Mouse (Mus musculus) cerebellum, adult 2 months (tissue): ENCODE results near the gene Pramef20. TPM values are rescaled to one million over a fixed set of nuclear protein-coding genes. Genes with fewer than 3 reads are reported as not detected.
"Not testable (repeated sequence)": the region's sequence is repeated elsewhere in the genome, so short reads cannot be mapped to it uniquely, and the experiment has no call there.

Experiments used
- DNase-seq, 2 experiments: peaks; one replicate each; pipeline ENCODE4 v3.0.0; 2021
- H3K27ac ChIP-seq: fragments of 200-500 bp; 2 replicates; pipeline ENCODE4 v1.5.1; 2012; ENCODE audit warnings: low read length, control low read depth, inconsistent platforms; ENCODE audit not compliant: insufficient read depth
- H3K27me3 ChIP-seq: fragments of 200-500 bp; 2 replicates; pipeline ENCODE4 v1.6.1; 2012; ENCODE audit warnings: inconsistent platforms, mild to moderate bottlenecking, low read length, moderate library complexity; ENCODE audit not compliant: control insufficient read depth, insufficient read depth
- H3K4me1 ChIP-seq: fragments of 200-500 bp; 2 replicates; pipeline ENCODE4 v1.6.1; 2011; ENCODE audit warnings: low read length; ENCODE audit not compliant: control insufficient read depth, insufficient read depth
- H3K4me3 ChIP-seq: fragments of 200-500 bp; replicated peaks from 2 replicates; pipeline ENCODE3; 2011; ENCODE audit warnings: mild to moderate bottlenecking, low read depth, low read length, control low read depth; ENCODE audit not compliant: insufficient read depth
- CTCF ChIP-seq: fragments of 200-500 bp; IDR thresholded peaks from 2 replicates; pipeline ENCODE4 v1.5.1; 2011; ENCODE audit warnings: low read depth, mild to moderate bottlenecking, control low read depth, low read length, moderate library complexity, borderline replicate concordance; ENCODE audit not compliant: insufficient read depth
- POLR2A ChIP-seq: fragments of 200-500 bp; IDR thresholded peaks from 2 replicates; pipeline ENCODE4 v1.6.1; 2011; ENCODE audit warnings: low read length, control low read depth, borderline replicate concordance; ENCODE audit not compliant: insufficient read depth
- WGBS: fragments of 180-500 bp; shearing (Covaris S2); methylation state at CpG from one replicate; pipeline ENCODE4 v1.1.7; 2018; 5-methylcytosine and 5-hydroxymethylcytosine counted together
- polyA plus RNA-seq: library from polyadenylated mRNA; depleted of rRNA; stranded (reverse); fragments of >200 nt; gene quantifications from 2 replicates; pipeline ENCODE4 v1.2.3, GENCODE M21; 2012; rRNA removed

Pramef20 gene
- not detected in 2 replicates for polyA plus RNA-seq

- no peak within 1 kb of the TSS for H3K4me3 ChIP-seq
- 46% methylated on average over 2 of the region's 2 CpGs for WGBS
- no peaks in the 10 kb centered on the region for H3K27me3 ChIP-seq
- no peaks in the 10 kb centered on the region for H3K4me1 ChIP-seq
- no peak for TF ChIP-seq POLR2A
- TF ChIP-seq CTCF = no peak
- no peak for DNase-seq
- no peak within 1 kb of the TSS for H3K27ac ChIP-seq
These were observed at the start of gene Pramef20 for GRCm38 (mm10) chr4:144377911-144378310. Pramef20 (minus strand) TSS chr4:144377933.

DNA sequence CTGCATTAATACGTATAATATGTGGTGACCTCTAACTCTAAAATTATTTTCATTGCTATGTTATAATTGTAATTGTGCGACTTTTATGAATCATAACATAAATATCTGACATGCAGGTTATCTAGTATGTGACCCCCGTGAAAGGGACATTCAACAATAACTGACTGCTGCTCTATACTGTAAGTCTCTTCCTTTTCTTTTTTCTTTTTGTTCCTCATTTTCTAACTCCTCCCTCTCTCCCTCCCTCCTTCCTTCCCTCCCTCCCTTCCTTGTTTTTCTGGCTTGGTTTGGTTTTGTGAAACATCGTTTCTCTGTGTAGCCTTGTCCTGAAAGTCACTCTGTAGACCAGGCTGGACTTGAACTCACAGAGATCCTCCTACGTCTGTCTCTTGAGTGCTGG lies 46.9 kb upstream of the Pramef20 start:
- Histone ChIP-seq H3K27me3 (no peaks in the 10 kb centered on the region), H3K4me1 (no peaks in the 10 kb centered on the region), H3K27ac (no peak overlapping the region), H3K4me3 (no peak overlapping the region)
- no peak for DNase-seq
- TF ChIP-seq POLR2A = no peak
- TF ChIP-seq CTCF = no peak
- WGBS = 66% methylated on average over 5 of the region's 5 CpGs

DNA sequence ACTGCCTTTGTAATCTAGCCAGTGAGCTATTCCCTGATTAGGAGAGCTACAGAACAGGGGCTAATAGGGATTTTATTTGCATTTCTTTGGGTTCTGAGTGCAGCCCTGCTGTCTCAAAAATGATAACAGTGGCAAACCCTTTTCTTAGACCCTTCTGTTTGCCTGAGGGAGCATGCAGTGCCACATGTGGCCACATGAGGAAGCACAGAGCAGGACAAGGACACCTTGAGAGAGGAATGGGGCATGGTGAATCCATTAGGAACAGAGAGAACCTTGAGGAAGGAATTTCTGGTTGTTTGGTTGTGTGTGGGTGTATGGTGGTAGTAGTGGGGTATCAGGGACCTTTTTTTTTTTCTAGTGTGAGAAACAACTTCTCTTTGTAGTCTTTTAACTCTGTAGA lies 42.9 kb upstream of the Pramef20 start:
- Histone ChIP-seq H3K27ac (no peak overlapping the region), H3K4me1 (no peaks in the 10 kb centered on the region), H3K4me3 (no peak overlapping the region), H3K27me3 (no peaks in the 10 kb centered on the region)
- TF ChIP-seq CTCF (no peak), POLR2A (no peak)
- no peak for DNase-seq

GRCm38 (mm10) chr4:144408290-144408689 lies 30.6 kb upstream of the Pramef20 start, which contains the start of gene Pramef12:
Pramef12 (minus strand) TSS chr4:144408464.
- 84% methylated on average over 9 of the region's 9 CpGs for WGBS
- no peak for DNase-seq
- no peaks in the 10 kb centered on the region for H3K4me1 ChIP-seq
- H3K27ac ChIP-seq = no peak within 1 kb of the TSS
- H3K4me3 ChIP-seq = no peak within 1 kb of the TSS
- TF ChIP-seq CTCF = no peak
- TF ChIP-seq POLR2A = no peak
- no peaks in the 10 kb centered on the region for H3K27me3 ChIP-seq

DNA sequence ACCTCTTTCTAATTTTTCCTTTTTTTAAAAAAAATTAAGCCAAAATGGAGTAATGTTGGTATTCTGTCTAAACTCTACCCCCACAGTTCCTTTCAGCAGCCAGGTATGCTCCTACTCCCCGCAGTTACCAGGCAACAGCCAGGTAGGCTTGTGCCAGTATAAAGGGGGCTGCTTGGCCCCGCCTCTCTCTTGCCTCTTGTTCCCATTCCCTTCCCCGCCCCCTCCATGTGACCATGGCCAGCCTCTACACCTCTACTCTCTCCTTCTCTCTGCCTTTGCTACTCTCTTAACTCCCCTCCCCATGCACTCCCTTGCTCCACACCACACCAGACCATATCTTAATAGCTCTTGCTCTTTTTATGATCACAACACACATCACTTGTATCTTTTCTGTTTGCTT lies 28.5 kb upstream of the Pramef20 start:
- no peak for DNase-seq
- Histone ChIP-seq H3K27me3 (no peaks in the 10 kb centered on the region), H3K27ac (no peak overlapping the region), H3K4me3 (no peak overlapping the region), H3K4me1 (no peaks in the 10 kb centered on the region)
- no peak for TF ChIP-seq POLR2A
- 57% methylated on average over 3 of the region's 3 CpGs for WGBS

DNA sequence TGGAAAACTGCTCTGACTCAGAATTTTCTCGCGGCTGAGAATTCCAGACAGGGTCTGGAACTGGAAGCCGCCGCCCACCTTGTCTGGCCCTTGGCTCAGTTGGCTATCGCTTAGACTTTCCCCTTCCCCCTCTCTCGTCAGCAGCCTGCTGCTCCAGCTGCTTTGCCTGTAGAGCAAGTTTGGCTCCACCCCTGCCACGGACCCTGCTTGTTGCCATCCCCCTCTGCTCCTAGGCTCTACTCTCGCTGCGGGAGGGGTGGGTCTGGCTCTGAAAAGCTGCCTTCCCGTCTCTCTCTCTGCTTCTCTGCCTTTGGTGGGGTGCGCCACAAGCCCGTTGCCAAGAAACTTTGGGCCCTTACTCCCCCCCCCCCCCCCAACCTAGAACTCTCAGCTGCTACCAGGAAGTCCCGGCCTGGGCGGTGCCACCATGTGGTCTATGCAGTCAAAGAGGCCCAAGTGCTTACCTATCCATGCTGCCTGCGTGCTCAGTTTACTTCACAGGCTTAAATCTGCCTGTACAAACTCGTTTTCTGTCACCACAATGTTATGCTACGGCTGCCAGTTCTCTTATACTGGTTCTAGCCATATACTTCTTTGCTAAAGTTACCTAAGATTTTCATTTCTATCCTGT lies 26.8 kb upstream of the Pramef20 start:
- no peaks in the 10 kb centered on the region for H3K4me1 ChIP-seq
- DNase-seq = no peak
- no peaks in the 10 kb centered on the region for H3K27me3 ChIP-seq
- TF ChIP-seq POLR2A (no peak), CTCF (no peak)
- no peak overlapping the region for H3K27ac ChIP-seq
- H3K4me3 ChIP-seq = no peak overlapping the region
- WGBS = 9% methylated on average over 17 of the region's 17 CpGs

GRCm38 (mm10) chr4:144402712-144403111 lies 25.0 kb upstream of the Pramef20 start:
- WGBS = 89% methylated on average over 4 of the region's 4 CpGs
- Histone ChIP-seq H3K27ac (no peak overlapping the region), H3K4me1 (no peaks in the 10 kb centered on the region), H3K4me3 (no peak overlapping the region), H3K27me3 (no peaks in the 10 kb centered on the region)
- DNase-seq = no peak
- TF ChIP-seq CTCF (no peak), POLR2A (no peak)

DNA sequence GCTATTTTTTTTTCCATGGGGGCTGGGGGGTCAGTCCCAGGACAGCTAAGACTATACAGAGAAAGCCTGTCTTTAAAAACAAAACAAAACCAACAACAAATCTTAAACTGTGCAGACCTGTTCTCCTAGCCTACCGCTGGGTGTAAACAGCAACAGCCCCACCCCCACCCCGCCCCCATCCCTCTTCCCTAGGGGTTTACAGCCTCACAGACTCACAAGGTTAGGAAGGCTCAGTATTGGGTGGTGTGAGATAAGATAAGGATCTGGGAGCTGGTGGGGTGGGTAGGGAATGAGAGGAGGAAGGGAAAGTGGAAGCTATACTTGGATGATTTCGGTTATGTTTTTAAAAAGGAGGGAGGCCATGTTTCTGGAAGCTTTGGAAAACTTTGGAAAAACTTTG lies 18.6 kb upstream of the Pramef20 start:
- Histone ChIP-seq H3K4me3 (no peak overlapping the region), H3K27ac (no peak overlapping the region), H3K27me3 (no peaks in the 10 kb centered on the region), H3K4me1 (no peaks in the 10 kb centered on the region)
- no peak for DNase-seq
- WGBS = 40% methylated on average over 3 of the region's 3 CpGs
- TF ChIP-seq POLR2A = no peak
- TF ChIP-seq CTCF = no peak

DNA sequence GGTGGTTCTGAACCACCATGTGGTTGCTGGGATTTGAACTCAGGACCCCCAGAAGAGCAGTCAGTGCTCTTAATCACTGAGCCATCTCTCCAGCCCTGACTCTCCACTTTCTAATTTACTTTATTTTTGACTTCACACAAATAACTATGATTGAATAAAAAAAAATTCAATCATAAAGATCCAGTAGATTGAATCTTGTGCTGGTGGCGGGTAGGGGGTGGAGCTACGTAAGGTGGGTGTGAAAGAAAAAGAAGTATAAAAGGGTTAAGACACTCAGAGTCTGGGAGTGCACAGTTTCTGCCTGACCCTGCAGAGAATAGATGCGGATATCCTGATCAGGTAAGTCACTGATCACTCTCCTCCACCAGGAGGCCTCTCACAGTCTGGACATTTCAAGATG lies 20.1 kb downstream of the Pramef20 start, which contains the start of gene Gm13119:
Gene Gm13119 (plus strand): TSS at position 301 of the 400 bp plus-strand sequence.
- not testable (repeated sequence) for H3K27me3 ChIP-seq, DNase-seq, H3K4me1 ChIP-seq, H3K27ac ChIP-seq, H3K4me3 ChIP-seq
- WGBS = 79% methylated on average over 3 of the region's 3 CpGs

DNA sequence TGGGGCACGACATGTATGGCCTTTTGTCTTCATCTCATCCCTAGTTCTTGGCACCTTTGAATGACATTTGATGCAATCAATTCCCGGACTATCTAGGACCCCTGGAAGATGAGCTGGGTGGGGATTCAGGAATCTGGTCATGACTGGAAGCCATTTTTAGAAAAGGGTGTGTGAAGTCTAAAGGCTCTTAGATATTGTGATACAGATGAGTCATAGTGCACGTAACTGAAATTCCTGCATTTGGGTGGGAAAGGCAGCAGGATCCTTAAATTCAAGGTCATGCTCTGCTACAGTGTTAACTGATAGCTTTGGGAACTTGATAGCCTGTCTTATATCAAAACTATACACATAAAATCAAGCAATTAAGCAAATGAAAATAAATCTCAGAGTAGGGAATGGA lies 41.9 kb downstream of the Pramef20 start:
- 63% methylated on average over 3 of the region's 3 CpGs for WGBS
- H3K4me3 ChIP-seq, H3K27ac ChIP-seq, H3K27me3 ChIP-seq, DNase-seq, H3K4me1 ChIP-seq: not testable (repeated sequence)

- 46% methylated on average over 4 of the region's 4 CpGs for WGBS
- DNase-seq, H3K27me3 ChIP-seq, H3K27ac ChIP-seq, H3K4me3 ChIP-seq, H3K4me1 ChIP-seq: not testable (repeated sequence)
These were observed 47.8 kb downstream of the Pramef20 start, which contains the start of gene Gm13128 for GRCm38 (mm10) chr4:144329949-144330348. Gm13128 (plus strand) TSS chr4:144330249.
